Mouse (Mus musculus): ENCODE results near the gene BC052040. TPM values are rescaled to one million over a fixed set of nuclear protein-coding genes. Genes with fewer than 3 reads are reported as not detected.

Gene BC052040
- total RNA-seq, 1 experiment from 2014 or later: 4.7 TPM

DNA sequence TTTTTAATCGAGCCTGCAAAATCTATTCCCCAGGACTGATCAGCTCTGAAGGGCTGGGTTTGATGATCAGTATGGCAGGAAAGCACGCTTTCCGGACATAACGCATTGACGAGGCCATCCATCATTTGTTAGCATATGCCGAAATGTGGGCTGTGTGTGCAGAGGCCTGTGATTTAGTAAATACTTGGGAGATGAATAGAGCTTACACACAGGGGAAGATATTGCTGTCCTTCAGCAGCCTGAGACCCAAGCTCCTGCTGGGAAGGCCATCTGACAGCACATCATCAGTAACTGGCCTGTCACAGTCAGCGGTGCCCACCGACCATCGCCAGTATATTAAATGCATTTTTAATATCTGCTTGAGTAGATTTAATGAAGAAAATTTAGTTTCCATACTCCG, 15.5 kb downstream of the BC052040 start:
- no peak for ATAC-seq (ENCODE audit: extremely low read depth, insufficient number of reproducible peaks, low FRiP score, poor library complexity, severe bottlenecking)

DNA sequence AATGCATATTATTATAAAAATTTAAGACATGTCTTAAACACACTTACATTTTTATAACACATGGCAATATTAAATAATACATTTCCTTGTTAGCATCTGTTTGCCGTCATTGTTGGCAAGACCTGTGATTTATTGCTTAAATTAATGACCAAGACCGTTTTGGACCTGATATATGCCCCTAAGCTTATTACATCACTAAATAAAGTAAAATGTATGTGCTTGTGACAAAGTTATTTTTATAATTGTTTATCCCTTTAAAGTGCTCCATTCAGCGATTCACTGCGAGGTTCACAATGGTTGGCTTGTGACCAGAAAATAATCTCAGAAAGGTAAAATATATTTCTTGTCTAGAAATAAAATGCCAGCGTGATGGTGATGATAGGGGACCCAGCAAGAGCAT, 16.8 kb downstream of the BC052040 start:
- no peak for ATAC-seq (ENCODE audit: extremely low read depth, insufficient number of reproducible peaks, low FRiP score, poor library complexity, severe bottlenecking)

DNA sequence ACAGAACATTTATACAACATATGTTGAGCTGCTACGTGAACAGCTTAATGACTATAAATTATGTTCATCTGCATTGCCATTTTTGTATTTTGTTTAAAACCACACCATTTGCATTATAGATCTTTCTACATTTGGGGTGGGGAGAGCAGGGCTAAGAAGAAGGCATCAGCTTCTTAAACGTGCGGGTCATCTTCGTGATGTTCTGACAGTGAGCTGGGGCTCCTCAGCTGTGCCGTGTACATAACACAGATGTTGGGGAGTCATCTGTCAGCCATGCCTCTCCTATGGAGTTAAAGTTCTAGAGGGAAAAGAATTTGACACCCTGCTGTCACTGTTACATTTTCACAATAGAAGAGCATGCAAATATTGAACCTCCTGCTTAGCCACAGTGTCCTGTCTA, 19.2 kb downstream of the BC052040 start:
- no peak for ATAC-seq (ENCODE audit: extremely low read depth, insufficient number of reproducible peaks, low FRiP score, poor library complexity, severe bottlenecking)

DNA sequence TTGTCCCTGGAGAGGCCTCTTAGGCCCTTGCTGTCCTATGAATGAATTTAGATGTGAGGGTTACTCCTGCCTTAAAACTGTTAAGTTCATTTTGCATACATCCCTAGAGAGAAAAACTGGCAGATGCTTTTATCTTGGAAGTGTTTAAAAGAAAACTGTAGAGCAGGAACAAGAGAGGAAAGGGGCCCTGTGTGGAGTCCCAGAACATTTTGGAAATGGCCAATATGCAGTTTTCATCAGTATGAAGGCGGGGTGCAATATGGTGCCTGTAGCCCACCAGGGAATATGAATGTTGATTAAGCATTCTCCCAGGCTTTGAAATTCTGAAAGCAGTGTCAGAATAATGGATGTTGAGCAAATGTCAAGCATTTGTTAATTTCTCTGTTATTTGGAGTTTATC, 19.8 kb downstream of the BC052040 start:
- no peak for ATAC-seq (ENCODE audit: extremely low read depth, insufficient number of reproducible peaks, low FRiP score, poor library complexity, severe bottlenecking)

DNA sequence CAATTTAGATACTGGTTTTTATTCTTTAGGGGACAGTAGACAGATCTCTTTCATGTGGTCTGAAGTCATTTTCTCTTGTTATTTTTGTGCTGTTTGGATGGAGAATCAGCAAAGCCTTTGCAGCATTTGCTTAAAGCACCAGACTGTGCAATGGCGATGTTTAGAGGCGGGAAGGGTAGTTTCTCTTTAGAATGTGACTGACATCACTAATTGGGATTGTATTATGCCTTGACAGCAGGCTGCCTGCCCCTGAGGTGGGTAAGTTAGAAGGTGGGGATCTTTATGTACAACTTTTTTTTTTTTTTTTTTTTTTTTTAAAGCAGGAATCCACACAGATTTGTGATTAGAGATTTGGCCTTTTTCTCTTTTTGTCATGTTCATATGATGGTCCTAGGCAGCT, 20.6 kb downstream of the BC052040 start:
- ATAC-seq (ENCODE audit: extremely low read depth, insufficient number of reproducible peaks, low FRiP score, poor library complexity, severe bottlenecking): no peak

DNA sequence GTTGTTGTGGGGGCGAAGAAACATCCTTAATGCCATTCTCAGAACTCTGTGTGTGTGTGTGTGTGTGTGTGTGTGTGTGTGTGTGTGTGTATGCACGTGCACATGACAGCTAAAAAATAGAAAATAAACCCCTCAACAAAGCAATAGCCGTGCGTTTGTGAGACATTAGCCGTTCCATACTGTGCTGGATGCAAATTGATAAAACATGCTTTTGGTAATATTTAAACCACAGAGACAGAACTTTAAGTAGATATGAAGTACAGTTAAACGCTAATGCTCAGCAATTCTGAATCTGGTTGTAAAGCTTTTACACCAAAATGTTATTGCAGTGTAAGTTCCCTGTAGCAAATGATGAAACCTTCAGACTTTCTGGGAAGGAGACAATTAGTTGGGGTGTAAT, 22.6 kb downstream of the BC052040 start:
- no peak for ATAC-seq (ENCODE audit: extremely low read depth, insufficient number of reproducible peaks, low FRiP score, poor library complexity, severe bottlenecking)

DNA sequence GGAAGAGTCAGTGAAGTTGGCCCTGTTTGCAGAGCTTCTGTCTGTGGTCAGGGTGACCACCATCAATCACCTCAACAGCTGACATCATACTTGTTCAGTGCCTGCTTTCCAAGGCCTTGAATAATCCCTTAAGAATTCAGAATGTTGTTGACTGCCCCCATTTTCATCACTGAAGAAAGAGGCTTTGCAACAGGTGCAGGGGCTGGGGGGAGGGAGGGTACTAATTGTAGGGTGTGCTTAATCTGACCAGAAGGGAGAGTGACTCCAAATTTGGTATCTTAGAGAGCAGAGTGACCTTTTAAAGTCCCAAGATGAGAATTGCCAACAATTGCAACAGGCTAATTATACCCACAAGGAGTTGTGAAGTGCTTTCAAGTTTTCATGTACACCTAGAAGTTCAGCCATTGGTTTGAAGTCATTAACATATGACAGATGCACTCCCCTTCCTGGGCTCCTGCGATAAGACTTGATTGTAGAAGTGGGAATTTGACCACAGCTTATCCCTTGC, 24.4 kb downstream of the BC052040 start:
- no peak for ATAC-seq (ENCODE audit: extremely low read depth, insufficient number of reproducible peaks, low FRiP score, poor library complexity, severe bottlenecking)

DNA sequence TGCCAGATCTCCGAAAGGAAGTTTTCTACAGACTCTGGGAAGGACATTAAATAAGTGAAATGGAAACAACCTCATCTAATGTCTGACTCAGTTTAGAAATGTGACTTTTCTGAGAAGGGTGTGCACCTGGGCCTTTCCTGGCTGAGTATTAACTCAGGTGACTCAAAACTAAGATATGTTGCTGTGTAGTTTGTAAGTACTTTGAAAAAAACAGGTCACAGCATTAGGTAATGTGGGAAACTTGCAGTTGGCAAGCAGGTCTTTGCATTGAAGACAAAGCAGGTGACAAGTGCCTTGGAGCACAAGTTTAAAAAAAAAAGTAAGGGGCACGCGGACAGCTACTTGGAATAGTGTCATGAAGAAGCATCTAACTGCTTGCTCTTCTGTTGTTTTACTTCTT, 27.5 kb downstream of the BC052040 start:
- ATAC-seq (ENCODE audit: extremely low read depth, insufficient number of reproducible peaks, low FRiP score, poor library complexity, severe bottlenecking): no peak

DNA sequence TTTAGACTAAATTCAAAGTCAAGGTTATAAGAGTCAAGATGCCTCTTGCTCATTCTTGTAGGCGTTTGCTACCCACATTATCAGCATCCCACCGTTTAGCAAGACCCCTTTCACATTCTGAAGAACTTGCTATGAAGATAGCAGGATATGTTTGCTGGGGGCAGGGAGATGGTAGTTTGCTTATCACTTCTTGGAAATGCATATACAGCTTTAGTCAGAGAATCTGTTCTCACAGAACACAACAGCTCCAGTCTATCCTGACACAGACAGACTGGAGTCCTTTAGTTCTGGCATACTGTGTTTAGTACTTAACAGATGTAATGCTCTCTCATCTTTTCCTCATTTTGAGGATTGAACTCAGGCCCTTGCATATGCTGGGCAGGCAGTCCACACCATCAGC, 28.6 kb downstream of the BC052040 start:
- ATAC-seq (ENCODE audit: extremely low read depth, insufficient number of reproducible peaks, low FRiP score, poor library complexity, severe bottlenecking): no peak

DNA sequence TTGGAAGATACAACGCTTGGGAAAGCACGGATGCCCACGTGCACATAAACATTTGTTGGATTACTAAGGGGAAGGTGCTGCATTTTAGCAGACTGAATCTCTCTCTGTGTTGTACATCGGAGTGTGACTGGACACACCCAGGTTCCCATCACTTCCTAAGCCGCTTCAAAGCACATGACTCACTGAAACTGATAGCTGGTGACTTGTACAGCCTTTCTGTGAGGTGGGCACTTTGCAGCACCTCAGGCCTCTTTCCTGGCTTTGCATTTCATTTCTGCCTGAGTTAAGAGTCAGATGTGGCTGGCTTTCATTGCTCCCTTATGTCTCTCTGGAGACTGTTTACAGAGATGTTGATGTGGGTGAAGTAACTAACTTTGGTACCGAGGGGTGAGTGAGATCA, 29.0 kb downstream of the BC052040 start:
- no peak for ATAC-seq (ENCODE audit: extremely low read depth, insufficient number of reproducible peaks, low FRiP score, poor library complexity, severe bottlenecking)

DNA sequence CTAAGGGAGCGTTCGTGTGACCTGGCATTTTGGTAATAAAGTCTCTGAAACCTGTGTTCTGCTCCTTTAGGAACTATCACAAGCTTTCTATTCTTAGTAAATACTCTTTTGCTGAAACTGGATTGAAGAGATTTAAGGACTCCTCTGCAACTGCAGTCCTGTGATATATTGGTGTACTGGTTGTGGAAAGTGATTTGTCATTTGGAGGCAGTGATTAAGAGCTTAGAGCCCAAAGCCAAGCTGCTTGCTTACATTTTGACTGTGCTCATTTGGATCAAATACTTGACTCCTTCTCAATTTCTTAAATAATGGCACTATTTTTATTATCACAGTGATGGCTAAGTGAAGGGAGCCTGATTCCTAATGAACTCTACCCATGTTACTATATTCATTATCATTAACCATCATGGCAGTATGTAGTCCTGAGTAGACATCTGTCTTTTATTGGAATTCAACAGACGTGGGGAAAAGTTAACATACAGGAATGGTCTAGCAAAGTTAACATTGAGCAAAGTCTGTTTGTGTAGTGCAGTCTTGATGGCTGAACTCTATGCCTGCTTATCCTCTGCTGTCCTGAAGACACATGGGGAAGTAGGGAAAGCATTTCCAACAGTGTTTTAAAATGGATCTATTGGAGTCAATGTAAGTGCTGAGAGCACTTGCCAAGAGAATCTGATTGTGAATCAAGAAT, 32.5 kb downstream of the BC052040 start:
- ATAC-seq (ENCODE audit: extremely low read depth, insufficient number of reproducible peaks, low FRiP score, poor library complexity, severe bottlenecking): no peak

DNA sequence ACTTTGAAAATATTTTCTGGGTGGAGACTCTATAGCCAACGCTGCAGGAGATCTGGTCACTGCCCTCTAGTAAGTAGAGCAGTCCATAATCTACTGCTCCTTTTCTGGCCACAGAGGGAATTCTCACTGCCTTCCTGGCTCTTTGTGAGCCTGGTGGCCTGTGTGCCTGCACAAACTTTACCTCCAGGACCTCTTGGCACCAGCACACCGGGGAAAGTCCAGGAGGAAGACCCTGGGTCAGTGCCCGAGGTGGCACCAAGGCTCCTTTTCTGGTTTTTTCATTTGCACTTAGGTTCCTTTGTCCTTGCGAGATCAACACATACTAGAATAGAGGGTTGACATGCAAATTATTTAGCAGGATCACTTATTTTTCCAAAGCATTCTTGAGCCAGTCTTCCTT, 47.0 kb downstream of the BC052040 start:
- ATAC-seq (ENCODE audit: extremely low read depth, insufficient number of reproducible peaks, low FRiP score, poor library complexity, severe bottlenecking): no peak

DNA sequence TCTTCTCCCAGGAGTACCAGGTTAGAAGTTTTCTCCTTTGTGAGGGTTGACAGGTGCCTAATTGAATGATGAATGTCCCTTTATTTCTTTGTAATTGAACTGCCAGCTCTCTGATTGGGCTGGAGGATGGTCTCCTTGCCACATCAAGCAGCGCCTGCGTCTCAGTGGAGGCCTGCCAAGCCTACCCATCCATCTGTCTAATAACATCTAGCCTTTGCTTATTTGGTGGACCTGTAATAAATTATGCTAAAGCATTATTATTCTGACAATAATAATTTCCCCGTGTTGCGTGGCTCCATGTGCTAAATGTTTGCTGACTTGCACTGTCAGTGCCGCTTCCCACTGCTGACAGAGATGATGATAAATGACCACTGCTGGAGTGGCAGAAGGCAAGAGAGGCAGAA, 49.5 kb downstream of the BC052040 start:
- no peak for ATAC-seq (ENCODE audit: extremely low read depth, insufficient number of reproducible peaks, low FRiP score, poor library complexity, severe bottlenecking)

DNA sequence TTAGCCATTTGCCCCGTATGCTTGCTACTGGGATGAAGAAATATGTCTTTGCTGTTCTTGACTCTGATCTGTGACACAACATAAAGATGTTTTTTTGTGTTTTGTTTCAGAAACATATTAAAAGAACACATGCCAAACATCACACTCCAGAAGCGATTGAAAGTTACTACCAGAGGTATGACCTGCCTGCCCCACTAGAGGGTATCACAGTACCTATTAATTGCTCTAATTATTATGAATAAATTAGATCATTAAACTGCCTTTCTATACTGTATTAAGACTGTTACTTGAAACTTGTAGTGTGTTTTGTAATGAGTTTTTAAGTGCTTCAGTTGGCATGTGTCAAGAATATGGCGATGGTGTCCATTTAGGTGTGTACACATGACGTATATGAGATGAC, 50.3 kb downstream of the BC052040 start:
- no peak for ATAC-seq (ENCODE audit: extremely low read depth, insufficient number of reproducible peaks, low FRiP score, poor library complexity, severe bottlenecking)

DNA sequence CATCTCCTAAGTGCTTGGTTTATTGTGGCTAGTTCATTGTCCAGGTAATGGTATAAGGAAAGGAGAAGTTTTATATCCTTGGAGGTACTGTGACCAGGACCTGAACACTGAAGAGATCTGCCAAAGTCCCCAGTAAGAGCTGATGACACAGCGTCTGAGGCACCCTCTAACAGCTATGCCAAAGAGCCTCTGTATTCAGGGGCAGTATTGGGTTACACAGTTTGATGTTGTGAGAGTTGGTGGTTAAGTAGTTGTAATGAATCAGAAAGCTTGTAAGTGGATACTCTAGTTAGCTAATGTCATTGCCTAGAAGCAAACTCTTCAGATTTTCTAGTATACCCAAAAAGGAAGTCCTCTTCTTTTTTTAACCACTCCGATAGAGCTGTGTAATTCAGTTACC, 68.7 kb downstream of the BC052040 start:
- no peak for ATAC-seq (ENCODE audit: extremely low read depth, insufficient number of reproducible peaks, low FRiP score, poor library complexity, severe bottlenecking)

DNA sequence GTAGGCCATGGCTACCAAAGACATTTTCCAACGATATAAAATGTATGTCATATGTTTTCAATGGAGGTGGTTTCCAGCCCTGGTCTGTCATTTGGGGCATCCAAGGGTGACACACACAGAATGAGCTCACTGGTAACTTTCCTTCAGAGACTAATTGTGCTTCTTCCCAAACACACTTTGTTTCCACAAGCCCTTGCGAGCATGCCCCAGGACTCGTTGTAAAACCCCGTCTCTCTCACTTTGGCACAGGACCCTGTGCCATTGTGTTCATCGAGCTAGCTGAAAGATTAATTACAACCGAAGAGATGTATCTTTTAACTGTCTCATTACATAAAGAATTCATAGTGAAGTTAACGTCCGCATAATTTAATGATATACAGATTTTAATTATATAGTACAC, 78.2 kb downstream of the BC052040 start:
- ATAC-seq (ENCODE audit: extremely low read depth, insufficient number of reproducible peaks, low FRiP score, poor library complexity, severe bottlenecking): no peak

DNA sequence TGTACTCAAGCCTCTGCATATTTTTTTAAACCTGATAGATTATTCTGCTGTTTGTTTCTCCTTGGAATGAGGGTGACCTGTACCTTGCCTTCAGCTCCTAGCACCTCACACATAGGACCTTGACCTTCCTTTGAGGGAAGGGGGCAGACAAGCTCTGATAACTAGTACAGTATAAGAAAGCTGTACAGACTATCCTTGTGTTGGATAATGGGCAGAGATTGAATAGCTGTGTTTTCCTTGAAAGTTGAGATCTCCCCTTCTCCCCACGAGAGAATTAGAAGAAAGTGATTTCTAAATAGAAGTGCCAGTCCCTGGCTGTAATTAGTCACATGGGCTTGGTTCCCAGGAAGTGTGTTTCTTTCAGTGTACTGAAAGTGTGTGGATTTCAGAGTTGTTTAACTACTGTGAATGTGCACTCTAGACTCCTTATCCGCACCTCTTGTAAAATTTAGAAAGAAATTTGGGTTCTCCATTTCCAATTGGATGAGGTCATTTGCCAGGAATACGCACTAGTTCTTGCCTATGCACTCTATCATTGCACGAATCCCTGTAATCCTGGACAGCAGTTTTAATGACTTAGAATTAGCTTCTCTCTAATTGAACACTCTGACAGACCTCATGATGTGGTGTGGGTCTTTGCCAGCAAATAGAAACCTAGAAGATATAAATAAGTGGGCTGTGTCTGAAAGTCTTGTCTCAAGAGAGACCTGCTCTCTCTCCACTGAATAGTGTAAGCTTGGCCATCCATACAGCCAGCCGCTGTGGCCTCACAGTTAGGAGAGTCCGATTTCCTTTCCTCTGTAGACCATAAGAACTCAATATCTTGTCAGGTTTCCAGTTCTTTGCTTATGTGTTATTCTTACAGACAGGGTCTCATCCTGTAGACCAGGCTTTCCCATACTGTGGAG, 79.0 kb downstream of the BC052040 start:
- ATAC-seq (ENCODE audit: extremely low read depth, insufficient number of reproducible peaks, low FRiP score, poor library complexity, severe bottlenecking): no peak

DNA sequence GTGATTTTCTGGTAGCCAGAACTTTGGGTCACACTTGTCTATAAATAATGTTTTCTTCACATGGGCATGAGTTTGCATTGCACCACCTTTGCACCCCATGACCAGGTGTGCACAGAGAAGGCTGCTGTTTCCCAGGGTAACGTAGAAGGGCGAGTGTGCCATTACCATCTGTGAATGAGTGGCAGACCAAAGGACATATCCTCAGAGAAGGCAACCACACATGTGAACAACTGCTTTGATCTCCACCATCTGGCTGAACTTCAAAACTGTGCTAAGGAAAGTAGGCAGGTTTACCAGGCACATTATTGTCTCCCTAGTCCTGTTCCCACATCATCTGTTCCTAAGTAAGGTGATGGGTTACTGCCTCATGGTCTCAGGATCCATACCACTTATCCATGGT, 86.0 kb downstream of the BC052040 start:
- ATAC-seq (ENCODE audit: extremely low read depth, insufficient number of reproducible peaks, low FRiP score, poor library complexity, severe bottlenecking): no peak

DNA sequence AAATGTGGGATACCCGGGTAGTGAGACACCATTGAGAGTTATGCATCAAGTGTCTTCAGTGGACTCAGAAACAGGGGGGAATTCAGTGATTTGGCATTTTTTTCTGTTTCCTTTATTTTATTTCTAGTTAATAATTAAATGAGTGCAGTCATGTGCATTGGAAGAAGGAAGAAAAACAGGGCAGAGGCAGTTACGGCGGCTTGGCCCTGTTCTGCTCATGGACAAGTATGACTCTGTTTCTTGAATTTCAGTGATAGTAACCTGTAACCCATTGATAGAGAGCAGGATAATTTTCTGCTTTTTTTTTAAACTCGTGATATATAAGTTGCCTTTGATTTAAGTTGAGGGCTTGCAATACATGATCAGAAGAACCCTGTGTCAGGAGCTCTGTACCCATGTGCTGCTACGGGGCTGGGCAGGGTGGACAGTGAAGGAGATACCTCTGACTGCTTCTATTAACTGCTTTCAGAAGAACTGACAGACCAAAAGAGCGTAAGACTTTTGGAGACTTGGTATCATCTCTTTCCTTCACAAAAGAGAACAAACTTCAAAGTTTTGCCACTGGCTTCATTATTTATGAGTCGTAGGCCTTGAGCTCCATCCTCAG, 91.6 kb downstream of the BC052040 start:
- no peak for ATAC-seq (ENCODE audit: extremely low read depth, insufficient number of reproducible peaks, low FRiP score, poor library complexity, severe bottlenecking)

DNA sequence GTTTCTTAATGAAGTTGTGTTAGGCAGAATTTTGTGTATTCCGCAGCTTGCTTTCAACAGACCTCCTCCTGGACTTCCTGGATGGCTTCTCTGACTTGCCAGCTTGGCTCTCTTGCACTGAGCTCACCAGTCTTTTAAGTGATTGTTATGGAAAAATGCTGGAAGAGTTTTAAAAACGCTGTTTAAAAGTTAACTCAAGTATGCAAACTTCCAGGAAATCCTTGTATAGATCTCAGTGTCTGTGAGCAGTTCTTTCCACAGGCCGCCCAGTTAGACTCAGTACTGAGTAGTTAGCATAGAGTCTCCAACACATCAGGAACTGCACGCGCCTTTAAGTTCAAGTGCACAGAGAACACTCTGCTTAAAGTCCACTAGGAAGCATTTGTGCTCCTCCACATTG, 97.3 kb downstream of the BC052040 start:
- no peak for ATAC-seq (ENCODE audit: extremely low read depth, insufficient number of reproducible peaks, low FRiP score, poor library complexity, severe bottlenecking)
